Mouse (Mus musculus) MEL (cell line): ENCODE results near the gene Endov. TPM values are rescaled to one million over a fixed set of nuclear protein-coding genes. Genes with fewer than 3 reads are reported as not detected.

Experiments
- DNase-seq: peaks from one replicate; pipeline ENCODE4 v3.0.0; 2011; ENCODE audit warnings: low read depth, low spot score
- H3K27ac ChIP-seq: 2 replicates; pipeline ENCODE4 v1.5.1; 2012; ENCODE audit warnings: low read depth, mild to moderate bottlenecking, control low read depth, low read length, moderate library complexity; ENCODE audit not compliant: control insufficient read depth
- H3K27me3 ChIP-seq, 2 experiments: fragments of 150-350 bp in 1 of 2; sonication (generic) in 1 of 2; 2 replicates each; pipeline ENCODE4 v1.6.1; 2012; ENCODE audit warnings: low read length in 2 of 2, mild to moderate bottlenecking in 2 of 2, improper control_type of control experiment in 1 of 2, moderate library complexity in 1 of 2; ENCODE audit not compliant: insufficient read depth in 2 of 2, control insufficient read depth in 1 of 2
- H3K36me3 ChIP-seq, 2 experiments: 2 replicates each; pipeline ENCODE4 v1.6.1; 2012 to 2014; ENCODE audit warnings: low read length in 2 of 2, improper control_type of control experiment in 1 of 2, inconsistent platforms in 1 of 2, mild to moderate bottlenecking in 1 of 2; ENCODE audit not compliant: insufficient read depth in 2 of 2, control insufficient read depth in 1 of 2
- H3K4me1 ChIP-seq, 2 experiments: fragments of 150-350 bp in 1 of 2; sonication (generic) in 1 of 2; 2 replicates each; pipeline ENCODE4 v1.6.1; 2012; ENCODE audit warnings: low read length in 2 of 2, improper control_type of control experiment in 1 of 2, mild to moderate bottlenecking in 1 of 2; ENCODE audit not compliant: insufficient read depth in 2 of 2, control insufficient read depth in 1 of 2
- H3K4me3 ChIP-seq, 2 experiments: fragments of 150-350 bp in 1 of 2; sonication (generic) in 1 of 2; 2 replicates each; pipeline ENCODE4 v1.5.1; 2012; ENCODE audit warnings: low read depth in 2 of 2, low read length in 2 of 2, mild to moderate bottlenecking in 2 of 2, moderate library complexity in 2 of 2, control low read depth in 1 of 2, improper control_type of control experiment in 1 of 2; ENCODE audit not compliant: control insufficient read depth in 1 of 2, insufficient read depth in 1 of 2
- H3K79me2 ChIP-seq: 2 replicates; pipeline ENCODE4 v1.6.1; 2012; ENCODE audit warnings: mild to moderate bottlenecking, low read length, moderate library complexity; ENCODE audit not compliant: control insufficient read depth, poor library complexity, insufficient read depth
- H3K9ac ChIP-seq: 2 replicates; pipeline ENCODE4 v1.6.1; 2012; ENCODE audit warnings: low read depth, mild to moderate bottlenecking, control low read depth, low read length, moderate library complexity; ENCODE audit not compliant: control insufficient read depth, poor library complexity, severe bottlenecking
- H3K9me3 ChIP-seq: fragments of 150-350 bp; sonication (generic); replicated peaks from 2 replicates; pipeline ENCODE4 v1.6.1; 2012; ENCODE audit warnings: mild to moderate bottlenecking, low read length, improper control_type of control experiment, moderate library complexity; ENCODE audit not compliant: insufficient read depth
- GABPA ChIP-seq: IDR thresholded peaks from 2 replicates; pipeline ENCODE4 v1.6.1; 2012; ENCODE audit warnings: low read depth, mild to moderate bottlenecking, inconsistent platforms, low read length, improper control_type of control experiment, moderate library complexity
- GATA1 ChIP-seq: IDR thresholded peaks from 2 replicates; pipeline ENCODE4 v1.6.1; 2011; ENCODE audit warnings: low read depth, low read length, improper control_type of control experiment
- JUND ChIP-seq: IDR thresholded peaks from 2 replicates; pipeline ENCODE4 v1.6.1; 2011; ENCODE audit warnings: low read depth, mild to moderate bottlenecking, improper control_type of control experiment, low read length
- MAFK ChIP-seq: IDR thresholded peaks from 2 replicates; pipeline ENCODE4 v1.6.1; 2011; ENCODE audit warnings: low read depth, mild to moderate bottlenecking, low read length, improper control_type of control experiment, borderline replicate concordance
- MXI1 ChIP-seq: IDR thresholded peaks from 2 replicates; pipeline ENCODE4 v1.6.1; 2011; ENCODE audit warnings: mild to moderate bottlenecking, low read depth, low read length, improper control_type of control experiment
- MYB ChIP-seq: IDR thresholded peaks from 2 replicates; pipeline ENCODE4 v1.6.1; 2011; ENCODE audit warnings: mild to moderate bottlenecking, low read depth, low read length, improper control_type of control experiment
- POLR2AphosphoS2 ChIP-seq: IDR thresholded peaks from 2 replicates; pipeline ENCODE4 v1.6.1; 2011; ENCODE audit warnings: low read length, improper control_type of control experiment
- POLR2AphosphoS5 ChIP-seq: IDR thresholded peaks from 2 replicates; pipeline ENCODE4 v1.6.1; 2012; ENCODE audit warnings: low read depth, borderline replicate concordance, mild to moderate bottlenecking, inconsistent platforms, low read length, moderate library complexity, mixed read lengths
- SIN3A ChIP-seq: IDR thresholded peaks from 2 replicates; pipeline ENCODE4 v1.6.1; 2012; ENCODE audit warnings: low read length, improper control_type of control experiment, inconsistent platforms
- SMC3 ChIP-seq: IDR thresholded peaks from 2 replicates; pipeline ENCODE4 v1.6.1; 2011; ENCODE audit warnings: low read depth, low read length, improper control_type of control experiment
- TAL1 ChIP-seq: IDR thresholded peaks from 2 replicates; pipeline ENCODE4 v1.6.1; 2012; ENCODE audit warnings: mild to moderate bottlenecking, inconsistent platforms, low read length, moderate library complexity, mixed read lengths
- TCF12 ChIP-seq: IDR thresholded peaks from 2 replicates; pipeline ENCODE4 v1.6.1; 2014; ENCODE audit warnings: low read depth, mild to moderate bottlenecking, inconsistent platforms, low read length, improper control_type of control experiment, moderate library complexity
- polyA plus RNA-seq, 2 experiments: library from polyadenylated mRNA; stranded (reverse) in 1 of 2; unstranded in 1 of 2; fragments of >175 nt in 1 of 2; fragments of >200 nt in 1 of 2; gene quantifications; 2 replicates each; pipeline versions ENCODE4 v1.2.1 to v1.2.4; 2012; ENCODE audit warnings: low replicate concordance in 2 of 2, low read depth in 1 of 2; ENCODE audit not compliant: insufficient read length in 2 of 2, insufficient read depth in 1 of 2, missing spikeins in 1 of 2
- total RNA-seq: library from RNA; depleted of rRNA; stranded (reverse); fragments of 300-350 nt; gene quantifications from 2 replicates; pipeline ENCODE4 v1.2.3, GENCODE M21; 2012

Gene Endov
- total and polyA plus RNA-seq, 3 experiments: 16.8 to 19.5 TPM; not detected in 1

DNA sequence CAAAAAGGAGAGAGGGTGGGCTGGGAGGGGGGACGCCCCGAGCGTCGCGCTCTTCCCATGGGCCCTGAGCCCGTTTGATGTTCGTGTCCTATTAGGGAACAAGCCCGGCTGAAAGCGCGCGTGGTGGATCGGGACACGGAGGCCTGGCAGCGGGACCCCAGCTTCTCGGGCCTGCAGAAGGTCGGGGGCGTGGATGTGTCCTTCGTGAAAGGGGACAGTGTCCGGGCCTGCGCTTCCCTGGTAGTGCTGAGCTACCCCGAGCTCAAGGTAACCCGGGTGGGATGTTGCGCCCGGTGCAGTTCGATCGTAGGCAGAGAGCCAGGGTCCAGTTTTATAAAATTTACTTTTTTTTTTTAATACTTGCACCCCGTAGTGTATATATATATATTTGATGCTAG, 542 bp downstream of the Endov start:
- Histone ChIP-seq H3K9me3 (no peaks in the 10 kb centered on the region), H3K27me3 (no peaks in the 10 kb centered on the region), H3K9ac (peak overlapping the region; percentile 97), H3K79me2 (peaks cover 12% of the 10 kb centered on the region), H3K4me1 (peaks cover 5 to 11% of the 10 kb centered on the region in 2 experiments; a peak in 3 of 4 replicates), H3K36me3 (peaks cover 0 to 9% of the 10 kb centered on the region in 2 experiments; a peak in 2 of 4 replicates), H3K4me3 (peak overlapping the region; percentile 84 to 94), H3K27ac (peak overlapping the region; percentile 18; the same call in 1 of the 2 replicates)
- no peak for DNase-seq
- TF ChIP-seq MYB (no peak), POLR2AphosphoS5 (no peak)

GRCm38 (mm10) chr11:119492830-119493229, 1.7 kb downstream of the Endov start:
- no peaks in the 10 kb centered on the region for H3K9me3 ChIP-seq
- H3K9ac ChIP-seq: no peak overlapping the region
- DNase-seq: peak; percentile 67
- no peaks in the 10 kb centered on the region for H3K27me3 ChIP-seq
- peaks cover 5 to 11% of the 10 kb centered on the region in 2 experiments; a peak in 3 of 4 replicates for H3K4me1 ChIP-seq
- H3K4me3 ChIP-seq: no peak overlapping the region
- TF ChIP-seq SIN3A (peak; percentile 97), MXI1 (peak; percentile 75), GABPA (no peak)
- H3K79me2 ChIP-seq: peaks cover 12% of the 10 kb centered on the region
- no peak overlapping the region for H3K27ac ChIP-seq
- H3K36me3 ChIP-seq: peaks cover 0 to 9% of the 10 kb centered on the region in 2 experiments; a peak in 2 of 4 replicates

DNA sequence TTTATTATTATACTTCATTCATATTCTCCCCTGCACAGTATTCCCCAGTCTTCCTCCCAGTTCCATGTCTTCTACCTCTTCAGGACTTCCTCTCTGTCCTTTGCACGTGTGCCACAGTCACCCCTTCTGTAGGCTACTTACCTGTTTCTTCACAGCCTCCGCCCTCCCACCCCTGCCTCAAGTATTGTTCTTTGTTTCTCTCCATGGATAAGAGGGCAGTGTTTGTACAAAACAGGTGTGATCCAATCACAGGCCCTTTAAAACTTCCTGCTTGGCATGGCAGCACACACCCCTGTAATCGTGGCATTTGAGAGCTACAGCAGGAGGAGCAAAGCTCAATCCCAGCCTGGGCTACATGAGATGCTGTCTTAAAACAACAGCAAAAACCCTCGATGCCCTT, 2.4 kb downstream of the Endov start:
- Histone ChIP-seq H3K79me2 (peaks cover 12% of the 10 kb centered on the region), H3K4me3 (no peak overlapping the region), H3K36me3 (peaks cover 0 to 9% of the 10 kb centered on the region in 2 experiments; a peak in 2 of 4 replicates), H3K9ac (no peak overlapping the region), H3K9me3 (no peaks in the 10 kb centered on the region), H3K4me1 (peaks cover 5 to 11% of the 10 kb centered on the region in 2 experiments; a peak in 3 of 4 replicates), H3K27me3 (no peaks in the 10 kb centered on the region), H3K27ac (no peak overlapping the region)
- TF ChIP-seq TCF12 (no peak), TAL1 (no peak)
- no peak for DNase-seq

- no peak overlapping the region for H3K4me3 ChIP-seq
- H3K9ac ChIP-seq: no peak overlapping the region
- H3K27me3 ChIP-seq: no peaks in the 10 kb centered on the region
- H3K4me1 ChIP-seq: peaks cover 0 to 5% of the 10 kb centered on the region in 2 experiments; a peak in 3 of 4 replicates
- H3K79me2 ChIP-seq: peaks cover 9% of the 10 kb centered on the region
- H3K27ac ChIP-seq: no peak overlapping the region
- H3K9me3 ChIP-seq: no peaks in the 10 kb centered on the region
- peaks cover 0 to 4% of the 10 kb centered on the region in 2 experiments; a peak in 2 of 4 replicates for H3K36me3 ChIP-seq
- TF ChIP-seq JUND: no peak
- TF ChIP-seq TAL1: no peak
- no peak for TF ChIP-seq GATA1
- no peak for TF ChIP-seq SMC3
- no peak for TF ChIP-seq MAFK
- 0 out of 2 replicates have a peak, but pooled peaks have one; percentile 28 for TF ChIP-seq POLR2AphosphoS2
- DNase-seq: no peak
Measured at GRCm38 (mm10) chr11:119496147-119496546, 5.0 kb downstream of the Endov start.
